Mouse (Mus musculus) CD4-positive helper T cell, adult 2 months (primary cell): Measurements from ENCODE around the gene Sh2d2a.
"Not testable (repeated sequence)": the region's sequence is repeated elsewhere in the genome, so short reads cannot be mapped to it uniquely, and the experiment has no call there.

ENCODE experiments used
- DNase-seq: peaks from one replicate; pipeline ENCODE4 v3.0.0-alpha.2; 2012; ENCODE audit warnings: low read depth, missing footprints, low spot score

Gene Sh2d2a

GRCm38 (mm10) chr3:87855936-87856335 lies 9.4 kb downstream of the Sh2d2a start:
- no peak for DNase-seq

GRCm38 (mm10) chr3:87857666-87858065 lies 11.1 kb downstream of the Sh2d2a start:
- no peak for DNase-seq

GRCm38 (mm10) chr3:87859813-87860212 lies 13.3 kb downstream of the Sh2d2a start:
- peak; percentile 82 for DNase-seq

GRCm38 (mm10) chr3:87864111-87864510 lies 17.6 kb downstream of the Sh2d2a start:
- DNase-seq: not testable (repeated sequence)

GRCm38 (mm10) chr3:87877730-87878129 lies 31.2 kb downstream of the Sh2d2a start:
- DNase-seq: no peak

- DNase-seq: no peak
Measured at GRCm38 (mm10) chr3:87884291-87884690, 37.7 kb downstream of the Sh2d2a start.

- peak; percentile 65 for DNase-seq
Measured at GRCm38 (mm10) chr3:87884708-87885251, 38.2 kb downstream of the Sh2d2a start.

GRCm38 (mm10) chr3:87885281-87886003 lies 38.9 kb downstream of the Sh2d2a start, which contains the start of gene Prcc:
Gene Prcc (minus strand): TSS chr3:87885608.
- DNase-seq: peak; percentile 99

- DNase-seq: no peak
Measured at GRCm38 (mm10) chr3:87886004-87886365, 39.4 kb downstream of the Sh2d2a start.

GRCm38 (mm10) chr3:87886416-87886815 lies 39.9 kb downstream of the Sh2d2a start:
- DNase-seq: no peak

GRCm38 (mm10) chr3:87887400-87887799 lies 40.8 kb downstream of the Sh2d2a start:
- not testable (repeated sequence) for DNase-seq

GRCm38 (mm10) chr3:87891481-87891880 lies 44.9 kb downstream of the Sh2d2a start:
- no peak for DNase-seq

- DNase-seq: no peak
Measured at GRCm38 (mm10) chr3:87893367-87893905, 46.9 kb downstream of the Sh2d2a start.

- DNase-seq: no peak
Measured at GRCm38 (mm10) chr3:87899266-87899665, 52.7 kb downstream of the Sh2d2a start.

GRCm38 (mm10) chr3:87899776-87900175 lies 53.2 kb downstream of the Sh2d2a start:
- no peak for DNase-seq

GRCm38 (mm10) chr3:87901036-87901624 lies 54.6 kb downstream of the Sh2d2a start:
- DNase-seq: no peak

GRCm38 (mm10) chr3:87901959-87902358 lies 55.4 kb downstream of the Sh2d2a start:
- DNase-seq: not testable (repeated sequence)

GRCm38 (mm10) chr3:87903821-87904220 lies 57.3 kb downstream of the Sh2d2a start:
- no peak for DNase-seq
